Mouse (Mus musculus): ENCODE results near the gene Fam71a. TPM values are rescaled to one million over a fixed set of nuclear protein-coding genes. Genes with fewer than 3 reads are reported as not detected.
A peak's percentile ranks its signal among the peaks of the same experiment; 100 is the strongest.

The Fam71a gene
- polyA plus RNA-seq (2012; rRNA removed): not detected in 2 replicates

- no peak for DNase-seq (ENCODE audit: low spot score)
Observed at GRCm38 (mm10) chr1:191164717-191165116, at the start of gene Fam71a. Gene Fam71a, minus strand, starts transcription at chr1:191164817.

DNA sequence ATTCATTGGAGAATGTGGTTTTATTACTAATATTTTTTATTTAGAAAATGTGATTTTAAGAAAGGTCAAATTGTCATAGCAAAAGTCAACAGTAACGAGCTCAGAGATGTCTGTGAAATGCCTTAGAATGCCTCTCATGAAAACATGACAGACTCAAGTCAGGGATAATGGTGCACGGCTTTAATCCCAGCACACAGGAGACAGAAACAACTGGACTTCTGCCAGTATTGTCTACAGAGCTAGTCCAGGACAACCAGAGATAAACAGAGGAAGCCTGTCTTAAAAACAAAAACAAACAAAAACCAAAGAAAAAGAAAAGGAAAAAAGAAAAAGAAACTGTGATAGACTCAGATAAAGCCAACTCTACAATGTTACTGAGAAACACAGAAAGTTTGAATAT, 46.5 kb upstream of the Fam71a start:
- no peak for DNase-seq (ENCODE audit: low spot score)

DNA sequence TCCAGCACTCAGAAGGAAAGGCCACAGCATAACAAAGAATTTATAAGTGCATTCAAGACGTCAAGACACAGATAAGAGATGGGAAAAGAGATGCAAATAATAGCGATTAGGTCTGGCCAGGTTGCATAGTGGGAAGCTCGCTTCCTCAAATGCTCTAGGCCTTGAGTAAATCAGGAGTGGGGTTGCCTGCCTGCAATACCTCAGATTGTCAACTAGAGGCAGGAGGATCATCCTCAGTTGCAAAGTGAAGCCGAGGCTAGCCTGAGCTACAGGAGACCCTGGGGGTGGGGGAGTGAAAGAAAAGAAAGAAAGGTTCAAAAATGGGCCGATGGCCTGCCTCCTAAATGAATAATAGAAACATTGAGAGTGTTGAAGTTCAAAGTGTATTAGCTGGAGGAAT, 41.2 kb upstream of the Fam71a start:
- no peak for DNase-seq (ENCODE audit: low spot score)

- no peak for DNase-seq (ENCODE audit: low spot score)
Observed at GRCm38 (mm10) chr1:191204876-191205275, 40.3 kb upstream of the Fam71a start.

- no peak for DNase-seq (ENCODE audit: low spot score)
Observed at GRCm38 (mm10) chr1:191203496-191203895, 38.9 kb upstream of the Fam71a start.

DNA sequence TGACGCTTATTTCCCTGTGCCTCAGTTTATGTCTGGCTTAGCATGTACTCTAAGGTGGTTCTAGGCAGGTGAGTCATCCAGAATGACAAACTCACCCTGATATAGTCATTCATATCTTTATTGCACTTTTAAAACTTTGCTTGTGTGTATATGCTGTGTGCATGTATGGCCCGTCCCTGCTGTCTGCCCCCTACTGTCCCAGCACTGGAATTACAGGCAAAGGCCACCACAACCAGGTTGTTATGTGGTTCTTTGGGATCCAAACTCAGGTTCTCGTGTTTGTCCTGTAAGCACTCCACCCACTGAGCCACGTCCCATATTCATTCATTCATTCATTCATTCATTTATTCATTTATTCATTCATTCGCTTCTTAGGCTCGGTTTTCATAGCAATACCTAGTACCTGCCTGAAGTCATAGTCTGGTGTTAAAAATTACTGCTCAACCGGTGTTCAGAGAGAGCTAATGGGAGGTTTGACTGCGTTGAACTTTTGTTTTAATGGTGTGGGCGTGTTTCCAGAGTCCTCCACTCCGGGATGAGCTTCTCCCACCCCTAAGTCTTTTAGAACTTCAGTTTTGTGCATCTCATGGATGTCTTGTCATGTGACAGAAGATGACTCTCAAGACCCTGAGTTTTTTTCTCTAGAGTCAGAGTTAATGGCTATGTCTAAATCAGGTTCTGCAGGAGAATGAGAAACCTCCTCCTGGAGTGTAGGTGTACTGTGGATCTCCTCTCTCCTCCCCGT, 37.8 kb upstream of the Fam71a start:
- no peak for DNase-seq (ENCODE audit: low spot score)

GRCm38 (mm10) chr1:191200816-191201602, 36.4 kb upstream of the Fam71a start:
- DNase-seq (ENCODE audit: low spot score): no peak

- no peak for DNase-seq (ENCODE audit: low spot score)
Observed at GRCm38 (mm10) chr1:191197916-191198315, 33.3 kb upstream of the Fam71a start.

DNA sequence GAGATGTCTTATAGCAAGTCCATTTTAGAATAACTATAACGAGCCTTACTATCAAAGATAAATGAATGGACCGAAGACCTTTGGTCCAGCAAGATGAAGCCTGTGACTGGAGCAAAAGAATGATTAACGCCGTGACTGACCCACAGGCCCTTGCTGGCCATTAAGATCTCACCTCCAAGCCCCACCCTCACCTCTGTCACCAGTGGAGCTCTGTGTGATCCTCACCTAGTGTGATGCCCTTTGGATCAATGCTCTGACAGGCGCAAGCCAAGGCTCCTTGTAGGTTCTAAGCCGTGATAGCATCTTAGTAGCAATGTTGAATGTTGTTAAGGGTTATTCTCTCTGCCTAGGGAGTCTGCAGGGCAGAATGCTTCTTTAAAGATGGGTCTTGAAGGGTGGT, 31.4 kb upstream of the Fam71a start:
- no peak for DNase-seq (ENCODE audit: low spot score)

- DNase-seq (ENCODE audit: low spot score): no peak
Observed at GRCm38 (mm10) chr1:191193657-191194424, 29.2 kb upstream of the Fam71a start.

DNA sequence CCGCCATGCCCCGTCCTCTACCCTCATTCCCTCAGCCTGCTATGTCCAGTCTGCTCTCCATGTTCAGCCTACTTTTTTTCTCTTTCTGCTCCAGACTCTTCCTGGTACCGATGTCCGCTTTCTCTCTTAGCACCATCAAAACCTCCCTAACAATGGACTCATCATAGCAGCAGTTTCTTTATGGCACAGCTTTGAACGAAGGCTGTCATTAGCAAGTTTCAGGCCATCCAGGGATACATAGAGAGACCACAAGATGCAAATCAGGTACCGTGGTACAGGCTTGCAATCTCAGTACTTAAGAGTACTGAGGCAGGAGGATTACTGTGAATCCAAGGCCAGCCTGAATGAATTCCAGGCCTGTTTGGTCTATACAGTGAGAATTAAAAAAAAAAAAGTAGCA, 28.1 kb upstream of the Fam71a start:
- no peak for DNase-seq (ENCODE audit: low spot score)

DNA sequence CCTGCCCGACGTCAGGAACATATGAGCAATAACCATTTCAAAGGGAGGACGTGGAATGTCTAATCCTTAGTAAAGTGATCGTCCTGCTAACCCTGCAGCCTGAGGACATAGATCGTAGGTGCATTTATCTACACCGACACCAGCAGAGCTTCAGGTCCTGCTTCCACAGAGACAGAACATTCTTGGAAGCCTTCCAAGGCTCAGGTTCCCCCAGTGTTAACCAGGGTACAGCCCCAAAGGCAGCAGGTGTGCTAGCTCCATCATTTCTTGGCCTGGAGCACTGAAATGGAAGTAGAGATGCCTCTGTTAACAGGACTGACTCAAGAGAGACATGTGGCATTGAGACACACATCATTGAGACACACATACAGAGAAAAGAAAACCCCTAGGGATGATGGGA, 27.6 kb upstream of the Fam71a start:
- no peak for DNase-seq (ENCODE audit: low spot score)

DNA sequence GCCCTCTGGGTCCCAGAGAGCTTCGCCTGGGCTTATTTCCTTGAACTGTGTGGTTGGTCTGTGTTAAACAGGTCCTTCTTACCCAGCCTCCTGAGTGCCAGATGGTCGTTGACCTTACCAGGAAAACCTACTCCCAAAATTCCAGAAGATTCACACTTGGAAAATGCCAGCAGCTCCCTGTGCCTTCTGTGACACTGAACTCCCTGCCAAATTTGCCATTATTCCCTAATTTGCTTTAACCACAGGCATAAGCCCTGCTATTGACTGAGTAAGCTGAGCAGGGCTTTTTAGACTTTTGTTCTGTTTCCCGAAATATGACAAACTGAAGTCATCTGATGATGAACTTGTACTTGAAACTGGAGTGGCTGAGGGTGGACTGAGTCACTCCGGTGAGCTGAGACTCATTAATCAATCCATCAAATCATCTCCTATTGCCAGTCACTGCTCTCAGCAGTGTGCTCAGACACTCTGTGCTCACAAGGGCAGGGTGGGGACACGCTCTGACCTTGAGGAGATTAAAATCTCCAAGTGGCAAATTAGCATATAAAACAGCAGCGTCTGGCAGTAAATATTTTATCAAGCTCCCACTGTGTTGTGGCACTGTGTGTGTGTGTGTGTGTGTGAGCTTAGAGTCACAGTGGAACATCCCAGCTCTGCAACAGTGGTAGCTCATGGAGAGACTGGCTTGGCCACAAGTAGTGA, 25.2 kb upstream of the Fam71a start:
- no peak for DNase-seq (ENCODE audit: low spot score)

DNA sequence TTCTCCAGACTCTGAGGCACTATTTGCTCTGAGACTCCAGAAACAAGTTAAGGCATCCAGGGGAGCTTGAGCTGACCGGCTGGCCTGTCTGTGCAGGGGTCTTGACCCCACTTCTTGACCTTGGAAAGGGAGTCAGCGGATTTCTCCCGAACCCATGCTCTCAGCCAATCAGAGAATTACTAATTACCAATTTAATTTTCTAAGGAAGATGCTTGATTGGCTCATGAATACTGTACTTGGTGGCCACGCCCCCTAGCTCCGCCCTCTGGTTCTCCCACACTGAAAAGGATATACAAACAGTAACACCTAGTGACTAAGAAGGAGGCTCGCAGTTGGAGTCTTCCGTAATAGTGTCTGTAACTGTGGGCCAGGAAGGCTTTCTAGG, 21.8 kb upstream of the Fam71a start:
- no peak for DNase-seq (ENCODE audit: low spot score)

- peak; percentile 40 for DNase-seq (ENCODE audit: low spot score)
Observed at GRCm38 (mm10) chr1:191185761-191186385, 21.3 kb upstream of the Fam71a start.

- DNase-seq (ENCODE audit: low spot score): peak; percentile 51
Observed at GRCm38 (mm10) chr1:191184841-191185251, 20.2 kb upstream of the Fam71a start.

- peak; percentile 29 for DNase-seq (ENCODE audit: low spot score)
Observed at GRCm38 (mm10) chr1:191184066-191184815, 19.6 kb upstream of the Fam71a start.

DNA sequence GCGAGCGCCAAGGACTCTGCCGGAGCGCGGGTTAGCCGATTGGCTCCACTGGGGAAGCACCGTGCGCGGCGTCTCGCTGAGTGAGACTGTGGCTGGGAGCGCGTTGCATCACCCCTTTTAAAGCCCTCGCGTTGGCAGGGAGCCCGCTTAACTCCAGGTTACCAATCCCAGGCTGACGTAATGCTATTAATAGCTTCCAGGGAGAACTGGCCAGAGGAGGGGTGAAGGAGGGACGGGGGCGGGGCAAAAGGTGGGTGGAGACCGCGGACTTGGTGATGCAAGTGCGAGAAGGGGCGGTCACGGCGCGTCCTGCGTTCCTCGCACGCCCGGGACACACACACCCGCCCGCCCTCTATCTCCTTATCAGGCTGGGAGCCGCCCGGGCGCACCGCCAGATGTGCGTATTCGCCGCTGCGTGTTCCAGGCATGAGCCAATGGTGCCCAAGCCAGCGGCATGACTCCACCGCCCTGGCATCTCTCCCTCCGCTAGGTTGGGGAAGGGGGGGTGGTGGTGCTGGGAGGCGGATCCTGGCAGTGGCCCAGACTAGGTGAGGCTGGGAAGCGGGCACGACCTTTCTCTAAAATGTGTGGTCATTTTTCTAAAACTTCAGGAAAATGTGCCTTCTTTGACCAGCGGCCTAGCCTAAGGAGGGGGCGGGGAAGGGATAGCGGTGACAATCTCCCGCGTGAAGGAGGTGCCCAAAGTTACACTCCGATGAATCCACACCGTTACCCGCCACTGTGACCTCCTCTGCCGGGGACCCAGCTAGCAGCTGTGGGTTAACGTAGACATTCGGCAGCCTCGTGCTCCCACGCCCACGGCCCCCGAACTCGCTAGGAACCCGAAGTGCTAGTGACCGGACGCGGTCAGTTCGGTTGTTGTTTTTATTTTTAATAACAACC, 18.8 kb upstream of the Fam71a start:
- DNase-seq (ENCODE audit: low spot score): peak; percentile 99

- DNase-seq (ENCODE audit: low spot score): peak; percentile 60
Observed at GRCm38 (mm10) chr1:191182431-191183162, 18.0 kb upstream of the Fam71a start.

Measured in urinary bladder, adult 2 months (tissue).